Mouse (Mus musculus) cerebellum, postnatal 4 days (tissue): Measurements from ENCODE around the gene Podxl2.

Experiments
- DNase-seq, 2 experiments: peaks; one replicate each; pipeline ENCODE4 v3.0.0; 2022; ENCODE audit warnings: low spot score in 2 of 2, mixed read lengths in 1 of 2

Podxl2 gene

GRCm38 (mm10) chr6:88889410-88890042, 14.7 kb upstream of the Podxl2 start:
- DNase-seq, result no peak

GRCm38 (mm10) chr6:88886417-88886967, 11.6 kb upstream of the Podxl2 start:
- no peak for DNase-seq

DNA sequence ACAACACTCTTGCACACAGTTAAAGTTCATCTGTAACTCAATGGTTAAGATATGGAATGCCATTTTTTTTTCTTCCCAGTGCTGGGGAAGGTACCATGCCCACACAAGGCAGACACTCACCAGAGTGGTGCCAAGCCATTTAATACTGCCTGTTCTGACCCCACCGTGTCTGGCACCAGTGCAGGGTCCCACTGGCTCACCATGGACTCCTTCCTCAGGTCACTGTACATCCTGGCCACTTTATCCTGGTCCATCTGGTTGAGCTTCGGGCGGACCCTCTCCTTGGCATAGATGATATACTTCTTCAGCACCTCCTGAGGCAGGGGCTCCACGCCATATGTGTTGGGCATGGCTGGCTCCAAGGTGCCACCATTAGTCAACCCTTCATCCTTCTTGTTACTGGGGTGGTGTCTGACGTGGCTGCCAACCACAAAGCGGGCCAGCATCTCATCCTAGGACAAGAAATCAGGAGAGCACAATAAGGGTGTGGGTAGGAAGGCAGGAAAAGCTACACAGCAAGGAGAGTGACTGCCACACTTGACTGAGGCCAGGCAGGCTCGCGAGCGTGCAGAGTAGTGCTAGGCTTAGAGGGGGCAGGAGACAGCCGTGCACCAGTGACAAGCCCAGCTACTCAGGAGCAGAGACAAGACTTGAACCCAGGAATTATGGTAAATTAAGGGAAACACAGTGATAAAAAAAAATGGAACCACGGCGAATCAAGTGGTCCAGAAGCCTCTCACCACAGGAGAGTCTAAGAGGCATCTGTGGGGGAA, 11.0 kb upstream of the Podxl2 start:
- no peak for DNase-seq

- DNase-seq, result no peak
Observed at GRCm38 (mm10) chr6:88884690-88885089, 9.8 kb upstream of the Podxl2 start.

DNA sequence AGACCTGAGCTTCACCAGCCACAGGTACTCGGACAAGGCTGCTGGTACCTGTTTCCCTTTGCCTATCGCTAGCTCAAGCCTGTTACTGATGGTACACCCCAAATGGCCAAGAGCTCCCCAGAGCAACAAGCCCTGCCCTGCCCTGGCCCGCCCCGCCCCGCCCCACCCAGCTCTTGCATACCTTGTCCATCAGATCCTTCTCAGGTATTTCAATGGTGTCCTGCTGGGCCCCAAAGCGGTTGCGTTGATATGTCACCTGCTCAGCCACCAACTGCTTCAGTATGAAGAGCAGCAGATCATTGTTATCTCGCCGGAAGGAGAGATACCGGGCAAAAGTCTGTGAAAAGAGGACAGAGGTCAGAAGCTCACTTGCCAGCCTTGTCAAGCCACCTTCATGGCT, 9.4 kb upstream of the Podxl2 start:
- DNase-seq, result no peak

DNA sequence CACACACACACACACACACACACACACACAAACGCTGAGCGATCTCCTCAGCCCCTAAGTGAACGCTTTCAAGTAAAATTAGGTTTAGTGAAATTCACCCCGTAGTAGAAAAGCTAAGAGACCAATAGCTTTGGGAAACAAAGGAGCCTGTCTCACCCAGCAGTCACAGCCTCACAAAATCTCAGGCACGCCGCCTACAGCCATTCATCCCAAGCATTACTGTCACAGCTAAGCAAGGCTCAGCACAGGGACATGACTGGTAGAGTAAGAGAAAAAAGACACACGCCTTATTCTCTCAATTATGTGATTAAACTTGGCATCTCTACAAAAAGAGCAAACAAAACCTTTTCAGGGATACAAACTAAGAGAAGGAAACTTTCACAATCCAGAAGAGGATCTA, 6.5 kb upstream of the Podxl2 start:
- DNase-seq, result no peak

GRCm38 (mm10) chr6:88879471-88879870, 4.6 kb upstream of the Podxl2 start:
- no peak for DNase-seq

- peak in 1 of 2 experiments; percentile 53 for DNase-seq
Observed at GRCm38 (mm10) chr6:88873965-88874867, 628 bp downstream of the Podxl2 start.

DNA sequence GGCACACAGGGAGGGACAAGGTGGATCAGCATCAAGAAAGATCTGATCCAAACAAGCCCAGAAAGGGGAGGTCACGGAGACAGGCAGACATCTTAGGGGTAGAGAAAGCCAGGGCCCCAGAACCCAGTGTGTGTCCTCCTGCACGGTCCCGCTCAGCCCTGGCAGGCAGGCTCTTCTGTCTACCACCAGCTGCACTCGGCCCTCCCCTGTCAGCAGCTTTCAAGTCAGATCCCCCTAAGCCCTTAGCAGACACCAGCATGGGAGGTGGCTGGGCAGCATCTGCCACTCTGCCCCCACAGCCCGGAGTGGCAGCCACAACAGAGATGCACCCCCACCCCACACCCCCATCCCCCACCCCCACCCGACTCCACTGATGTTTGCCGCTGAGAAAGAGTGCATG, 2.0 kb downstream of the Podxl2 start:
- DNase-seq, result peak in 1 of 2 experiments; percentile 49

GRCm38 (mm10) chr6:88871546-88871945, 3.3 kb downstream of the Podxl2 start:
- DNase-seq, result peak in 1 of 2 experiments; percentile 53

DNA sequence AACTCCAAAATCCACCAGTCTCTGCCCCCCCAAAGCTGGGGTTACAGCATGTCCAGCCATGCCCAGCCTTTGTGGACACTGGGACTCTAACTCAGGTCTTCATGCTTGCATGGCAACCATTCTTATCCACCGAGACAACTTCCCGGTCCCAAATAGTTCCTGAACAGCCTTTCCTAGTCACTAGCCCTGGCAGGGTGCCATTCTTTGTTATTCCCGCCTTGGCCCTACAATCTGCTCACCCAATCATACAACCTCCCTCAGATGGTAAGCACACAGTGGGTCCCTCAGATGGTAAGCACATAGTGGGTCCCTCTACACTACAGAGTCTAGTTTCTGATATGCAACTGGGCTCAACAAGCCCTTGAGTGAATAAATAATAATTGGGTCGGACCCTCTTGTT, 4.2 kb downstream of the Podxl2 start:
- no peak for DNase-seq

- DNase-seq, result no peak
Observed at GRCm38 (mm10) chr6:88869459-88869858, 5.4 kb downstream of the Podxl2 start.

DNA sequence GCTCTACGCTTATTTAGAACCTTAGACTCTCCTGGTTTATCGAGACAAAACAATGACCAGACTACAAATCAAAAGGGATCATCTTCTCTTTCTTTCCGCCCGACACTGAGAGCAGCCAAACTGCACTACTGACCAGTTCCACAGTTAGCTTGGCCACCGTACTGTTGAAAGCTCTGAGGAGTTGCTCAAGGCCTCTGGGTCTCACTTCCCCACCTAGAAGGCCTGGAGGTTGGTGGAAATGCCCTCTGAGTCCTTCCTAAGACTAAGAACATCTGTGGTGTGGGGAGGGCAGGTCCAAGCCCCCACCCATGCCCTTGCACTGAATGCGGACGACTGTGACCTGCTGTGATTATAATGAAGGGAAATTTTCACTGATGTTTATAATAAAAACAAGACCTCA, 9.1 kb downstream of the Podxl2 start:
- no peak for DNase-seq

DNA sequence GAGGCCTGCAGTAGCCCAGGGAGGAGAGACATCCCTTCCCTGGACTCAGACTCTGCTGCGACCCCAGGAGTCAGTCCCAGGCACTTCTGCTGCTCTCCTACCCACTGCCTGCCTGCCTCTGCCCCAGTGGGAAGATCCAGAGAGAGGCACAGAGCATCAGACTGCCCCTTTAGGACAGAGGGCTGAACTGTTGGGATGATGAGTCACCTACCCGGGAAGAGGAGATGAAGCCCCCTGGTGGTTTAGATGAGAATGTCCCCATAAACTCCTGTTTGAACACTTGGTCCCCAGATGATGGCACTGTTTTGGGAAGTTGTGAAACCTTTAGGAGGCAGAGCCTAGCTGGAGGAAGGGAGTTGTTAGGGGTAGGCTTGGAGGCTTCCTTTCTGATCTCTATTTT, 13.9 kb downstream of the Podxl2 start:
- DNase-seq, result no peak

DNA sequence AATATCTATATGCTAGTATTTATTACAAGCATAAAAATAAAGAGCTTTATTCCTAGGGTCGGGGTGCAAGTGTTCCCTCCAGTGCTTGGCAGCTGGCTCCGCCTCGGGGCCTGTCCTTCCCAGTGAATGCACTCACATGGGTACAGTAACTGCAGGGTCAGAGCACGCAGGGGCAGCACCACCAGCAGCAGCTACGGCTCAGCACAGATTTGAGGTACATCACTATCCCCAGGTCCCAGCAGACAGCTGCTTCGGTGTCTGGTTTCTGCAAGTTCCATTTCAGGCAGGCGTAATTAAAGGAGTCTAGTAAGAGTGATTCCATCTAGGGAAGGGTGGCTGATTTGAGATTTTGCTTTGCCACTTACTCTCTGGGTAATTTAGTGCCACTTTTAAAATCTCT, 16.5 kb downstream of the Podxl2 start:
- DNase-seq, result no peak

DNA sequence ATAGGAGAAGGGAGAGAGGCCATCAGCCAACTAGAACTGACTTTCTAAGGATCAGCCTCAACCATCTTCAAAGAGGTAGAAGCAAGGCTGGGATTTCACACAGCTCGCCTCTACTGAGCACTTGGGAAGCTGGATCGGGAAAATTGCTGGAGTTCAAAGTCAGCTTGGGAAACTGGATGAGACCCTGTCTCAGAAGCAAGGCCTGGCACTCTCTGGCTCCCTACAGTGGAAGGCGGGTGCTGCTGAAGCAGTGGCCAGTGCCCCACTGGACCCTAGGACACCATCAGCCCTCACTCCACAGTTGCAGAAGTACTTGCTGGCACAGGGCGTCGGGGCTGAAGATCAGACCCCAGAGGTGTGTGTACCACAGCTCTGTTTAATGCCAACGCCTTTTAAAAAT, 17.0 kb downstream of the Podxl2 start:
- no peak for DNase-seq

DNA sequence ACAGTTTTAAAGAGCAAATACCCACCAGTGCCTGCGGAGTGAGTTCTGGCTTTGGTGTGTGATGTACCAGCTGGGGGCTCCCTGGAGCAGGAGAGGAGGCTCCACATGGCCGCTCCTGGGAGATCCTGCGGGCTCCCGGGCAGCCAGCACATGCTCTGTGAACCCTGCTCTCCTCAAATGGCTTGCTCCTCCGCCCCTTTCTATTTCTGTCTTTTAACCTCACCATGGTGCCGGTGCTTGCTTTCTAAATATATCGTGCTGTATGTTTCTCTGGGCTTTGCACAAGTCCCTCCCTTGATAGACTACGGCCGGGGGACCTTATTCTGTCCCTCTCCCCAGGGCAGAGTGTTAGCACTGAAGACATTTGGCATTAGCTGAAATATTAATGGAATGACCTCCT, 17.6 kb downstream of the Podxl2 start:
- DNase-seq, result no peak

DNA sequence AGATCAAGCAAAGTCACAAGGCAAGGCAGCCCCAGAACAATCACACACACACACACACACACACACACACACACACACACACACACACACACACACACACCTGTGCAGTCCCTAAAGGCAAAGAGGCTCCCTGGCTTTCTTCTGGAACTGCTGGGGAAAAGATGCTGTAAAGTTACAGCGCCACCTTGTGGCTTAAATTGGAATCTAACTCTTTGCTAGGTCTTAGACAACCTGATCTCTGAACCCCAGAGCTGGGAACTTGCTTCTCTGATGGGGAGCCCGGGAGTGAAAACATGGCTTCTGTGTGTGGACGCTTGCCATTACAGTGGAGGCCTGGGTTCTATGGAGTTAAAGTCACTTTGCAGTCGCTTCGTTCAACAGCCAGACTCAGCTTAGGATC, 19.2 kb downstream of the Podxl2 start:
- peak in 1 of 2 experiments; percentile 71 for DNase-seq

GRCm38 (mm10) chr6:88854509-88854908, 20.3 kb downstream of the Podxl2 start:
- DNase-seq, result no peak

GRCm38 (mm10) chr6:88850034-88850433, 24.8 kb downstream of the Podxl2 start:
- no peak for DNase-seq

GRCm38 (mm10) chr6:88849270-88849669, 25.6 kb downstream of the Podxl2 start:
- DNase-seq, result no peak

GRCm38 (mm10) chr6:88847571-88847970, 27.3 kb downstream of the Podxl2 start:
- no peak for DNase-seq
